ENCODE assay signal across 7 mouse cellular contexts in the genomic region with DNA sequence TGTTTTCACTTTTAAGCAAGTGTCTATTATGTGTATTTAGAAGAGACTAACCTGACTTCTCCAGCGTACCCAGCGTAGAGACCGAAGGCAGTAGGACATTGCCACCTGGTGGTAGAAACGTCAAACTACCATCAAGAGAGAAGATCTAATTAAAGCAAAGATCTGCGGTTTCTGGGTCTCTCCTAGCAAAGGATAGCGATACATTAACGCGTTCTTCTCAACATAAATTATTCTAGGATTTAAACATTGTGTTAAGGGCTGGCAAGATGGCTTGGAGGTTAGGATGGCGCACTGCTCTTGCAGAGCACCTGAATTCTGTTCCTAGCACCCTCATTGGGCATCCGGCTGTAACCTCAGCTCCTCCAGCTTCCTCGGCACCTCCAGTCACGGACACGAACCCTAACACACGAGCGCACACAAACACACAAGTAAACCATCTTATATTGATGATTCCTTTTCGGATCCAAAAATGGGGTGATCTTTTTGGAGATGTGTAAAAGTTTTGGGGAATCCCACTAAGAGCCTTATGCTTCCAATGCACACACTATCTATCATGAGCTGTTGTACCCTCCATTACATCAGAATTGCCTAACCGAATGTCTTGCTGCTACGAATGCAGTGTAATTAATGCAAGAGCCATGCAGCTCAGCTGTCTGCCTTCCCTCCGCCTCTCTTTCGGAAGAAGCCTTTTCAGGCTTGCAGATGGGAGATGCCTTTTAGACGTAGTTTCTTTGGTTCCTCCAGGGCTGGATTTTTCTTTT. TPM values are rescaled to one million over a fixed set of nuclear protein-coding genes. Genes with fewer than 3 reads are reported as not detected.
DNase-seq lines count a peak whose midpoint lies in the region; ATAC-seq lines count a peak whose summit lies in the region.

No protein-coding gene starts in this region.

- peak overlapping the region; percentile 35 for H3K4me3 ChIP-seq in forebrain, embryonic 16.5 days (replicated peaks; ENCODE audit: low read length)
- peak overlapping the region; percentile 29 for H3K4me3 ChIP-seq in hindbrain, embryonic 13.5 days

- H3K9me3 ChIP-seq in forebrain, embryonic 16.5 days (ENCODE audit: control insufficient read depth, low read length), result no peaks in the 10 kb centered on the region
- H3K9me3 ChIP-seq in hindbrain, embryonic 13.5 days, result no peaks in the 10 kb centered on the region

- peak; percentile 85 for DNase-seq in NIH3T3 (ENCODE audit: low read depth)
- peak; percentile 77 for DNase-seq in cerebellum, adult 18-20 months
- peak; percentile 67 for DNase-seq in layer of hippocampus, adult 9-11 months
- DNase-seq in lung, postnatal 10 days, result peak; percentile 76
- DNase-seq in right cerebral cortex, adult 18-20 months, result peak; percentile 77

- 25% methylated on average over 21 of the region's 21 CpGs for WGBS in forebrain, embryonic 16.5 days
- WGBS in hindbrain, embryonic 13.5 days, result 29% methylated on average over 21 of the region's 21 CpGs

- no peaks in the 10 kb centered on the region for H3K4me1 ChIP-seq in forebrain, embryonic 16.5 days (replicated peaks; ENCODE audit: control insufficient read depth, insufficient read depth, low read length)
- 0 out of 2 replicates have a peak, but pooled peaks cover 5% of the 10 kb centered on the region for H3K4me1 ChIP-seq in hindbrain, embryonic 13.5 days (replicated peaks)

- H3K27me3 ChIP-seq in forebrain, embryonic 16.5 days (replicated peaks; ENCODE audit: control insufficient read depth, insufficient read depth, low read length), result no peaks in the 10 kb centered on the region
- H3K27me3 ChIP-seq in hindbrain, embryonic 13.5 days, result no peaks in the 10 kb centered on the region

- no peaks in the 10 kb centered on the region for H3K36me3 ChIP-seq in forebrain, embryonic 16.5 days (ENCODE audit: control insufficient read depth, insufficient read depth)
- H3K36me3 ChIP-seq in hindbrain, embryonic 13.5 days, result no peaks in the 10 kb centered on the region

- H3K27ac ChIP-seq in forebrain, embryonic 16.5 days (ENCODE audit: low read length), result no peak overlapping the region
- H3K27ac ChIP-seq in hindbrain, embryonic 13.5 days, result peak overlapping the region; percentile 66; the same call in 1 of the 2 replicates

- H3K9ac ChIP-seq in forebrain, embryonic 16.5 days (replicated peaks; ENCODE audit: low read depth, low read length), result peak overlapping the region; percentile 46; the same call in 1 of the 2 replicates
- H3K9ac ChIP-seq in hindbrain, embryonic 13.5 days, result peak overlapping the region; percentile 63

- peak overlapping the region; percentile 53 for H3K4me2 ChIP-seq in forebrain, embryonic 16.5 days (ENCODE audit: low read length)
- peak overlapping the region; percentile 48 for H3K4me2 ChIP-seq in hindbrain, embryonic 13.5 days

- ATAC-seq in forebrain, embryonic 16.5 days, result peak; percentile 85
- peak; percentile 78 for ATAC-seq in hindbrain, embryonic 13.5 days (ENCODE audit: low FRiP score)

RNA-seq across cellular contexts. Expression of a gene that starts 10.4 kb away (rescaled TPM):
- polyA plus RNA-seq in forebrain, embryonic 16.5 days (2015; fragmentation: Nextera tagmentation; extraction: Ambion mirVana), result 31.0 and 34.7 TPM in 2 replicates
- polyA plus RNA-seq in hindbrain, embryonic 13.5 days (2015; fragmentation: Nextera tagmentation; extraction: Ambion mirVana), result 46.2 and 49.5 TPM in 2 replicates

RNA-seq across cellular contexts. Expression of a gene that starts 17.3 kb away (rescaled TPM):
- not detected in 2 replicates for polyA plus RNA-seq in forebrain, embryonic 16.5 days (2015; fragmentation: Nextera tagmentation; extraction: Ambion mirVana)
- not detected in 2 replicates for polyA plus RNA-seq in hindbrain, embryonic 13.5 days (2015; fragmentation: Nextera tagmentation; extraction: Ambion mirVana)

RNA-seq across cellular contexts. Expression of a gene that starts 34.0 kb away (rescaled TPM):
- 53.3 and 55.7 TPM in 2 replicates for polyA plus RNA-seq in forebrain, embryonic 16.5 days (2015; fragmentation: Nextera tagmentation; extraction: Ambion mirVana)
- 48.1 and 51.5 TPM in 2 replicates for polyA plus RNA-seq in hindbrain, embryonic 13.5 days (2015; fragmentation: Nextera tagmentation; extraction: Ambion mirVana)

RNA-seq across cellular contexts. Expression of a gene that starts 40.0 kb away (rescaled TPM):
- not detected in 2 replicates for polyA plus RNA-seq in forebrain, embryonic 16.5 days (2015; fragmentation: Nextera tagmentation; extraction: Ambion mirVana)
- polyA plus RNA-seq in hindbrain, embryonic 13.5 days (2015; fragmentation: Nextera tagmentation; extraction: Ambion mirVana), result 0.12 and 0.21 TPM in 2 replicates

RNA-seq across cellular contexts. Expression of a gene that starts 58.2 kb away (rescaled TPM):
- not detected in 2 replicates for polyA plus RNA-seq in forebrain, embryonic 16.5 days (2015; fragmentation: Nextera tagmentation; extraction: Ambion mirVana)
- polyA plus RNA-seq in hindbrain, embryonic 13.5 days (2015; fragmentation: Nextera tagmentation; extraction: Ambion mirVana), result 0.18 and 0.87 TPM in 2 replicates
